Mouse (Mus musculus): Measurements from ENCODE around the gene Gm5105.

The Gm5105 gene

GRCm38 (mm10) chr3:138069756-138070511, 2.7 kb upstream of the Gm5105 start:
- no peak for DNase-seq (ENCODE audit: low spot score)

DNA sequence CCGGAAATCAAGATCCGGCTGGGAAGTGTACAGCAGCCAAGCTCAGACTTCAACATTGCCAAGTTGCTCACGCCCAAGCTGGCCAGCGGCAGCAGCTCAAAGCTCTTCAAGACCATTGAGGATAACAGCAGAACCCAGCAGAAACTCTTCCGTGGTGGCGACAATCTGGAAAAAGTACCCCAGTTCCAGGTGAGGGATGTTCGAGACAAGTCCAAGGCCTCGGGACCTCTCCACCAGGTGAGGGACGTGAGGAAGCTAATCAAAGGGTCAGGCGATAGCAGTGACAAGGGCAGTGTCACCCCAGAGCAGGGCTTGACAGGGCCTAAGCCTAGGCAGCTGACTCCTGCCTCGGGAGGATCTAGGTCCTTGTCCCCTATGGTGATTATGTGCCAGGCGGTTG, 915 bp upstream of the Gm5105 start:
- no peak for DNase-seq (ENCODE audit: low spot score)

- DNase-seq (ENCODE audit: low spot score): no peak
These were observed 786 bp downstream of the Gm5105 start for GRCm38 (mm10) chr3:138066348-138066856.

DNA sequence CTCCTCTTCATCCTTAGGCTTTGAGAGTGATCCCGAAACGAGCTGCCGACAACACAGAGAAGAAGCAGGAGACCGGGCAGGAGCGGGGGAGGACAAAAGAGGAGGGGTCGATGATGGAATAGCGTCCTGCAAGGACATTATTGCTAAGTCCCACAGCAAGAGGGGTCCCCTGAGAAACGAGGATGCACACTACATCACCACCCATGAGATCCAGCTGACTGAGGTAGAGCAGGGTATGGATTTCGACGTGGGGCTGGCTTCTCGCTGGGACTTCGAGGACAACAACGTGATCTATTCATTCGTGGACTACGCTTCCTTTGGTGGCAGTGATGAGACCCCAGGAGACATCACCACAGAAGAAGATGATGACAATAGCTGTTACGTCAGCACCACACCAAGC, 1.3 kb downstream of the Gm5105 start:
- no peak for DNase-seq (ENCODE audit: low spot score)

DNA sequence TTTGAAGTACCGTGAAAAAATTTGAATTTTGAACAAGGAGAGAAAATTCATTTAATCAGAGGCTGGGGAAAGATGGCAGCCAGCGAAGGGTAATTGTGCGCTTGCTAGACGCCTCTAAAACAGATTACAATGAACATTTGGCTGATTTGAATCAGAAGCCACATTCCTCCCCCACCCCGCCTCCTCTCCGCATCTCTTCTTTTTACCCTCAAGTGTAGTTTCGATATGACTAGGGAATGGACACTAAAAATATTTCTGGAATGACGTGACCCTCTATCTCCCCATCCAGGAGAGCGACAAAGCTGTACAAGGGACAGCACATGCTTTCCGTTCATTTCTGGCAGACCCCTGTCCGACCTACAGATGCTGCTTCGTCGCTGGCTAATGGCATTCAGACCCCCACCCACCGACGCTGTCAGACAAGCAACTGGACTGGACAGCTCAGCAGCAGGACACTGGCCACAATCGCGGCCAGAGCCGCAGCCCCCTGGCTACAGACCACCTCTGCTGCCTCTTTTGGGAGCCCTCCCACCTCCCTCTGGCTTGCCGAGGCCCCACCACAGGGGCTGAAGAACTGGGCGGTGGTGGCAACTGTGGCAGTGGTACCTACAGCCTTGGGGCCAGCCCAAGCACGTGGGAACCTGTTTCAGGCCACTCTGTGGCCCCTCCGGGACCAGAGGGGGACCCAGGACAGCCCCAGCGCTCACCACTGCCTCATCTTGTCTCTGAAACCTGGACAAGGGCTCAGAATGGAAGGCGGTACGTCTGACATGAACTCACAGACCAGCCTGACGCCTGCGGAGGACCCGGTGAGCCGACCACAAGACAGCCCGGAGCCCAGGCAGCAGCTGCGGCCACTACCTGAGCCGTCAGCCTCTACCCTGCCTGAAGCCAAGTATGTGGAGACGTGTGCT, 2.2 kb downstream of the Gm5105 start, which contains the start of gene 1110002E22Rik:
Gene 1110002E22Rik (plus strand): TSS at position 321 of the 914 bp plus-strand sequence.
- no peak for DNase-seq (ENCODE audit: low spot score)

- DNase-seq (ENCODE audit: low spot score): peak; percentile 68
These were observed 3.4 kb downstream of the Gm5105 start for GRCm38 (mm10) chr3:138063731-138064329.

GRCm38 (mm10) chr3:138062673-138063072, 4.5 kb downstream of the Gm5105 start:
- peak; percentile 33 for DNase-seq (ENCODE audit: low spot score)

GRCm38 (mm10) chr3:138061205-138061911, 5.8 kb downstream of the Gm5105 start:
- DNase-seq (ENCODE audit: low spot score): no peak

DNA sequence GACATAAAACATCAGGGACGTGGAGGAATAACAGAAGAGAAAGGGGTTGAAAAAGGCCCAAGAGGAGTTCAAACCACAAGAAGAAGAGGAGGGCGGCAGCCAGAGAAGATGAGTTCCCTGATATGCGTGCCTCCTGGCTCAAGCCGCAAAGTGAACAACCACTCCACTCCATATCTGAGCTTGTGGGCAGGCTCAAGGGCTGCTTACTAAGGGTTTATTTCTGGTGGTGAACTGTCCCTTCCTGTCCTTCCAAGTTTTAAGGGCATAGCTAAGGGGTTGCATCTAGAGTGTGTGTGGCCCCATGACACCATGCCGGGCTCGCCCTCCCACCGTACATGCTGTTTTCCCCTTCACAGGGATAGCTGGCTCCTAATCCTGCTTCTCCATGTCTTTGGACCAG, 6.8 kb downstream of the Gm5105 start:
- no peak for DNase-seq (ENCODE audit: low spot score)

DNA sequence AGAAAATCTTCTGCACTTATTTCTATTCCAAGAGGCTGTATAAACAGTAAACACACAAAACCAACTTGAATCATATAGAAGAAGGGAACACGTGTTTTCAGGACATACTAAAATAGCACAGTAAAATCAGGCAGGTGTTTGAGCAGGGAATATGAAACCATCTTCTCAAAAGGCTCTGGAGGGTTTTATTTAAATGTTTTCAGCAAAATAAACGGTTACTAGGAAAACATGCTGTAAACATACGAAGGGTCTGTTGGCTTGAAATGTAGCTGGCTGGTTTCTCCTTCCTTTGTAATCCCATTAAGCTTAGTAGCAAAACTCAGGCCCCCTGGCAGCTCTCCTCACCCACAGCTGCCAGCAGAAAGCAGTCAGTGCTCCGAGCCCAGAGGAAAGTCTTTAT, 9.0 kb downstream of the Gm5105 start:
- DNase-seq (ENCODE audit: low spot score): no peak

DNA sequence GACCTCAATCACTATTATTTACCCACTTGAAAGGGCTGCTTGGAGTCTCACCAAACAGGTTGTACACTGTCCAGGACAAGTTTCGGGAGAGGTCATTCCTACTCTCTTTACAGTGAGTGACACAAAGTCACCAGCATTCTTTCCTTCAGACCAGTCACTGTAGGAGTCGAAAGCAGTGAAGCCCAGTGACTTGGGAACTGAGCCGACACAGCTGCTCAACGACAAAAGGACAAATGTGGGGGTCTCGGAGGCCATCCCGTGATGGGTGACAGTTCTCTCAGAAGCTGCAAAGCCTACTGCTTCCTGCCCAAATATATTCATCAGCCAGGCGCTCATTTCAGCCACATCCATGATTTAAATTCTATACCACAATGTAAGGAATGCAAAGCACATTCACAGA, 10.2 kb downstream of the Gm5105 start:
- DNase-seq (ENCODE audit: low spot score): no peak

GRCm38 (mm10) chr3:138053969-138054368, 13.2 kb downstream of the Gm5105 start:
- DNase-seq (ENCODE audit: low spot score): peak; percentile 40

DNA sequence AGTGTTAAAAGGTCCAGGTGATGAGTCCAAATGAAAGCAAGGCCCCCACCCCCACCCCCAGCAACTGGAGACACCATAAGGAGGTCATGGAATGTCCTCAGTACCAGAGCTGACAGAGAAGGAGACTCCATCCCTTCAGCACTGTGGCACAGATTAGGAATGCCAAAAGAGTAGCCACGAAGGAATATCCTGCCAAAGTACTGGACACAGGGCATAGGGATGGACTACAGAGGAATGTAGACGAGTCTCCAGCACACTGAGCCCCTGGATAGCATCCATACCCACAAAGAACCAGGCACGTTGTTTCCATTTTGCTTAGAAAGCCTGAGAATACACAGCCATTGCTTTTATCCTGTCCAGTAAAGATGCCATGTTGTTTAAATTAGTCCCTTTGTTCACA, 15.8 kb downstream of the Gm5105 start:
- no peak for DNase-seq (ENCODE audit: low spot score)

DNA sequence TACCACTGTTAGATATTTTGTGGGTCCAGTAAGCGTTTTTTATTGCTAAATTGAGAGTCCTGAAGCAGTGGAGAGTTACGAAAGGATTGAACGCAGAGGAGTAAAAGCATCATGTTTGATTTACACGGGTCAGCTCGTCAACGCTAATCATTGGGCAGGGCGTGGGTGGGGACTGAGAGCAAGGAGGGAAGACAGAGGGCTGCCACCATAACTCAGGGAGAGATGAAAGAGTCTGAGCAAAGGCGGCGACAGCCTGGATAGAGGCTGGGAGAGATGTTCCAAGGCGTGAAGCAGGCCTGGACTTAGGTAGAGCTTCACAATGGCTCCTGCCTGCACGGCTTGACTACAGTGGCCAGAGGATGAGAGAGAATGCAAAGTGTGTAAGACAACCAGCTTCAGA, 16.4 kb downstream of the Gm5105 start:
- no peak for DNase-seq (ENCODE audit: low spot score)

DNA sequence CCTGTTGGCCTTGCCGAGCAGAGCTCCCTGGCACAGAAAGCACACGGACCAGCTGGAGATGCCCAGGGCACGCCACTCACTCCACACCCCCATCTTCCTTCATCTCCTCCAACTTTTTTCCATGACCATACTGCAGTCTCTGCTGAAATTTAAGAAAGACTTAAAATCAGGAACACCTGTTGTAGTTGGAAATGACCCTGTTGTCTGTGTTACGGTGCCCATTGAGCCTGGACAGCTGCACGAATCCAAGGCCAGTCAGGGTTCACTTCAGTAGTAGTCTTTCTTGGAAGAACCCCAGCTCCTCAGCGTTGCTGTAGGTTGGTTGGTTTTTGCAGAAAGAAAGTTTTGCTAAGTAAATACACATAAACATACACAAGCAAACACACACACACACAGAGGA, 17.6 kb downstream of the Gm5105 start:
- no peak for DNase-seq (ENCODE audit: low spot score)

- no peak for DNase-seq (ENCODE audit: low spot score)
These were observed 23.9 kb downstream of the Gm5105 start for GRCm38 (mm10) chr3:138043316-138043715.

DNA sequence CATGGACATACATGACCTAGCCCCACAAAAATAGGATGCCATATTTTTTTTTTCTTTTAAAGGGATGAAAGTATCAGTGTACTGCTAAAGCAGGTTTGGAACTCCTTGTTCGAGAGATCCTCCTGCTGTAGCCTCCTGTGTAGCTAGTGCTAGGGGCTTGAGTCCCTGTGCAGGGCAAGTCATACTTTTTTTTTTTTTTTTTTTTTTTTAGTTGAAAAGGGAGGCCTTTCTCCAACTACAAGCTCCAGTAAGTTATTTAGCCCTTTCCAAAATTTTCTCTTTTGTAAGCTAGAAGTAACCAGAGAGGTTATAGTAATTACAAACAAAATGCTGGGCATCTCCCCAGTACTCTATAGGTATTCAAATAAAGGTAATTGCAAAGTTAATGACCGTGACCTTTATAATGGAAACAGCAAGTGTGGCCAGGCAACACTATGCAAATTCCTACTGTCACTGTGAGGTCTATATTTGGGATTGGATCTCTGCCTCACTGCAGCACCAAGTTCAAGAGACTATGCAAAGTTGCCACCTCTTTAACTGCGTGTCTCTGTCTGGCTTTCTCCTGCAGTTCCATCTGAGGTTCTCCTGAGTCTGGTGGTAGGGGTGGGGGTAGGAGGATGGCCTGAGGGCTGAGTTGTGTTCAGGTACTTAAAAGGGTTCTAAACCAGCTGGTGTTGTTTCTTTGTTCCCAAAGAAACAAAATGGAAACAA, 25.4 kb downstream of the Gm5105 start:
- DNase-seq (ENCODE audit: low spot score): no peak

DNA sequence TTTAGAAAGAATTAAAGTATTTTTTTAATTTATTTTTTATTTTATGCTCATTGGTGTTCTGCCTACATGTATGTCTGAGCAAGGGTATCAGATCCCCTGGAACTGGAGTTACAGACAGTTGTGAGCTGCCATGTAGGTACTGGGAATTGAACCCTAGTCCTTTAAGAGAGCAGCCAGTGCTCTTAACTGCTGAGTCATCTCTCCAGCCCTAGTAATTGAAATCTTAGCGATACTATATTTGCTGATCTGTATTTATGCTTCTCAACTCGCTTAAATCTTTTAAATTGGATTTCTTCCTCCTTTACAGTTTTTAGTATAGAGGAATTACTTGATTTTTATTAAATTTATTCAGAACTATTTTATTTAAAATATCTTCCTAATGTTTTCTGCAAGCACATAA, 26.2 kb downstream of the Gm5105 start:
- DNase-seq (ENCODE audit: low spot score): no peak

DNA sequence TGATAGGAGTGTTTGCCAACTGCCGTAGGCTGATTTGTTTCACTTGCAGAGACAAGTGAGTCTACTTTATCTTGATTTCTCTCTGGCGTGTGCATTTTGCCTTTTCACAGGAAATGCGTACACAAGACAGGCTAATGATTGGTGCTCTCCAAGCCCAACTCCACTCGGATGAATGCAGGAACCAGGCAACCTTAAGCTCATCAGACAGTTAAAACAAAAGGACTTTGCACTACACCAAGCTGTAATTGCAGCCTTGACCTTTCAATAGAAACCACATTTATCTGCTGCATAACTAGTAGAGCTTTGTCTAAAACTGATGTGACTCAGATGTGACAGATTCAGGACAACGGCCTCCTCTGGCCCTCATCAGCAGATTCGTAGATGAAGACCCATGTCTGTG, 33.2 kb downstream of the Gm5105 start:
- DNase-seq (ENCODE audit: low spot score): no peak

DNA sequence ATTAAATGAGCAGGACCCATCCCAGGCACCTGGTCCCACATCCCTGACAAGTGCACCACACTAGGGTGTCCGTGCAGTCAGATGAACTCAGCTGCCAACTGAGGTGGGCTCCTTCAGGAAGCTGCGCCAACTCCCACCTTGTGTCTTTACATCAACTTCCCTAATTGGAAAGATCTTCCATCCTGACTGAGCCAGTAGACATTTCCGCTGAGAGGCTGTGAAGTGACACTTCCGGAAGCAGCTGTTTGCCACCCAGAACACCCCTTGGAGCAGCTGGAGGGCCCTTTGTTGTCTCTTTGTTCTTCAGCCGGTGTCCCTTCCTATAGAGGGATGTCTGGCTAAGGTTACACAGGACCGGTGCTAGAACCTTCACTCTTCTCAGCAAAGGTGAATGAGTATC, 36.6 kb downstream of the Gm5105 start:
- DNase-seq (ENCODE audit: low spot score): no peak

DNA sequence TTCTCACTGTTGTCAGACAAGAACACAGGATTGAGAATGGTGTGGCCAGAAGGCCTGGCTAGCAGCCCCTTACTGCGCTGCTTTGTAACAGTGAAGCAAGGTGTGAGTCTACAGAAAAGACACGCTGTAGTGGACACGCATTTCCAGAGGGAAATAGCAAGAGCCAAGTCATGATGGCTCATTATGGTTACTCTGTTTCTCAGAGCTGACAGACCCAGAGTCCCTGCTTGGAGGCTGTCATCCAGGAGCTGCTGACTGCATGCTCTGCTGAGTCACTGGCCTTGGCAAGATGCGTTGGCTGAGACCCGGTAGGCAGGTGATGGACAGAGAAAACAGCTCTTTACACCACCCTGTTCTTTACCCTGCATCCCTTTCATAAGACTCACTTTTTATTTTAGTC, 37.8 kb downstream of the Gm5105 start:
- DNase-seq (ENCODE audit: low spot score): peak; percentile 17

Data from adipocyte (in vitro differentiated cells).